Mouse (Mus musculus): ENCODE measurements around the gene B3gat2.
A peak's percentile ranks its signal among the peaks of the same experiment; 100 is the strongest.

Gene B3gat2

DNA sequence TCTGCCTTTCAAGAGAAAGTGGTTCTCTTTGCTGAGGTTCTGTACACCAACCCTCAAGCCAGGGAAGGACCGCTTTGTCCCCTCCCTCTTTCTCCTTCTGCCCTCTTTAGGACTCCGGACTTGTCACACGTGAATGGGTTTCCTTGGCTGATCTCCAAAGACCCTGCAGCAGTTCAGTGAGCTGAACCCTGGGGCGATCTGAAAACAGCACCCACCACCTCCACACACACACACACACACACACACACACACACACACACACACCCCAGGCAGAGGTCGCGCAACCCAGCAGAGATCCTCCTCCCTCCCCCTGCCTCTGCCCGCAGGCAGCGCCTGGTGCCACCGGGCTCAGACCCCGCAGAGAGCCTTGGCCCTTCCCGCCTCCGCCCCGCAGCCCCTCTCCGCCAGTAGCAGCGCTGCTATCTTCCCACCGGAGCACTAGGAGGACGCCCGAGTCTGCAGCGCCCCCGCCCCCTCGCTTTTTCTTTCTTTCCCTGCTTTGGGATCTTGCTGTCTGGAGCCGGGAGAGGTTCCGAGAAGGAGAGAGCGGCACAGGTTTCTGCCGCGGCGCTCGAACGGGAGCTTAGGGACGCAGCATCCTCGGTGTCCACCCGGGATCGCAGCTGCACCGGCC lies at the start of gene B3gat2:
TSS of gene B3gat2 (plus strand) at position 252 of the 634 bp plus-strand sequence.
- peak; percentile 66 for DNase-seq

DNA sequence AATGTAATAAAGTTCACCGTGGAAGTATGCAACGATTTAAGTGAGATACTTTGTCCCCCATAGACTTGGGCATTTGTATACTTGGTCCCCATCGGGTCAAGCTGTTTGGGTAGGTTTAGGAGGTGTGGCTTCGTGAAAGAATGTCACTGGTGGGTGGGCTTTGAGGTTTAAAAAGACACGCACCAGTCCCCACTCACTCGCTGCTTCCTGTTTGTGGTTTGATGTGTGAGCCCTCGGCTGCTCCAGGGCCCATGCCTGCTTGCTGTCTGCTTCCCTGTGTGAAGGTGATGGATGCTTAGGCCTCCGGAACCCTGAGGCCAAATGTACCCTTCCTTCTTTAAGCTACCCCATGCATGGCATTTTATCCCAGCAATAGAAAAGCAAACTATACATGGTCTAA lies 41.2 kb upstream of the B3gat2 start:
- no peak for DNase-seq

DNA sequence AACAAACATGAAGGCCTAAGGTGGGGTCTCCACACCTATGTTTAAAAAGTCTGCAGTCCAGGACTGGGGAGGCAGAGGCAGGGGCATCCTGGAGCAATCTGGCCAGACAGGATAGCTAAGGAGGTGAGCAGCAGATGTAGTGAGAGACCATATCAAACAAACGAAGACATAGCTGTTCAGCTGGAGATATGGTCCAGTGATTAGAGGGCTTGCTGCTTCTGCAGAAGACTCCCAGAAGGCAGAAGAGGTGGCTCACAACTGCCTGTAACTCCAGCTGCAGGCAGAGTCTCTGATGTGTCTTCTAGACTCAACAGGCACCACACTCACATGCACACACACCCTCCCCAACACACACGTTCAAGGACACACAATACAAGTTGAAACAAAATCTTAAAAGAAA lies 40.5 kb upstream of the B3gat2 start:
- DNase-seq: no peak

DNA sequence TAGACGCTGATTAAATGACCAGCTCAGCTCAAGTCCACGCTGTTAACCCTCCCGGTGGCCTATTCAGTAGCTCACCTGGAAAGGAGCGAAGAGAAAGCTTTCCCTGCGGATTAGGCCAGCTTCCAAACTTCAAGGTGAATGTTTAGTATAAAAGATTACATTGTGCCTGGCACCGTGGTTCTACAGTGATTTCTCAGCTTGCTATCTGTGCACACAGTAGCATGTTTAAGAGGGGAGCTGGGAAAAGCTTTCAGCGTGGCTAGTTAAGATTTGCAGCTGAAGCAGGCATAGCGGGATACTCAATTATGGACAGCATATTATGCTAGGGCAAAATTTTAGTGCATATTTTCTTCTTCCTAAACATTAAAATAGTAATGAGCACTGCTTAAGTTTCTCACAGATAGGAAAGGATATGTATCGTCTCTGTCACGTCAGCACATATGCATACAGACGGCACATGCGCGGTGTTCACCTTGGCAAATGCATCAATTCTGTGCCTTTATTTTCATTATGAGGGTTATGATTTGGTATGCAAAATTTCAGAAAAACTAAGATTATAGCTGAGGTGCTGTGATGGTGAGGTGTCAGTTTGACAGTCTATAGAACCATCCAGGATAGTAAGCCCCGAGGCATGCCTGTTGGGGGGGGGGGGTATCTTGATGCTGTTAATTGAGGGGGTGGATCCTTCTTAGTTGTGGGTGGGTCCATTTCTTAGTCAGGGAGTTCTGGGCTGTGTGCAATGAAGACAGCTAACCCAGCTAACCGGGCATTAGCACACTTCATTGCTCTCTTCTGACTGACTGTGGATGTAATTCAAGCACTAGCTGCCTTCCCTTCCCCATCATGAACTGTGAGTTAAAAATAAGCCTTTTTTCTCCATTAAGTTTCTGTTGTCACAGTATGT lies 38.8 kb upstream of the B3gat2 start:
- no peak for DNase-seq

- DNase-seq: no peak
Measured at GRCm38 (mm10) chr1:23731324-23731723, 30.2 kb upstream of the B3gat2 start.

DNA sequence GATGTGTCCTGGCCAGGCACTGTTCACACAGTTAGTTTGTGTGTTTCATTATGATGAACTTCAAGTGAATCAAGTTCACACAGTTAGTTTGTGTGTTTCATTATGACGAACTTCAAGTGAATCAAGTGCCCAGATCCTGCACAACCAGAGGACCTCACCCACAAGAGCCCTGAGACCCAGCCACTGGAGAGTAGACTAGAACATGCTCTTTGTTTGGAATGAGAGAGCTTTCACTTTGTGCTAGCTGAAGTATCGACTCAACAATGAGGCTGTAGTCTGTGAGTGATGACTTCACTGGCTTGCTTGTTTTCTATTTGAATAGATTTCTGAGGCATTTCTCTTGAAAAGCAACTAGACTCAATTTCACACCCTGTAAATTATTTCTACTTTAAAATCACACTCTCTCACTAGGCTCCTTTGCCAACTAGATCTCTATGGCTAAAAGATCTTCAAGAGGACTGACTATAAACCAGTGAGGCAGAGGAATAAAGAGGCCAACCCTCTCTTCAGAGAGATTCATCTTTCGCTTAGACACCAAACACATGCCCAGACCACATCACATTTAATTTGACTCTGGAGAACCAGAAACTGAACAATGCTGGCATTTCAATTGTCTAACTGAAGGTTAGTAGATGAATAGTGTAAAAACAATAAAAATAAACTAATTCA lies 10.6 kb upstream of the B3gat2 start:
- no peak for DNase-seq

GRCm38 (mm10) chr1:23753091-23753490 lies 8.5 kb upstream of the B3gat2 start:
- DNase-seq: no peak

GRCm38 (mm10) chr1:23753591-23753990 lies 8.0 kb upstream of the B3gat2 start:
- no peak for DNase-seq

DNA sequence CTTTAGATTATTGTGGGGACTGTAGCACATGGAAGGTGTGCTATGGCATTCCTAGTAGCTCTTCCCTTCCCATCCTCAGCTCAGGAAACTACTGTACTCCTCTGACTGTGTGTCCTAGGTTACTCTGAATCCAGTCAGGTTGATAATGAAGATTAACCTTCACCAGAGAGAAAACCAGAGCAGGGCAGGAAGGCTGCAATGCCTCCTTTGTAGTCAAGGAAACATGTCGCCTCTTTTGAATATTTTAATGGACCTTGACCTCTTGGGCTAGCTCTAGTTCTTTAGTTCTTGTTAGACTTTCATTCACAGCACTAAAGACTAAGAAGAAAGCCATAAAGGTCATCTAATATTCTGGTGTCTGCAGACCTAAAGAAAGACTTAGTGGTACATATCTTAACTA lies 7.2 kb upstream of the B3gat2 start:
- no peak for DNase-seq

GRCm38 (mm10) chr1:23754967-23755366 lies 6.6 kb upstream of the B3gat2 start:
- DNase-seq: no peak

GRCm38 (mm10) chr1:23762136-23762687 lies 659 bp downstream of the B3gat2 start:
- DNase-seq: peak; percentile 68

DNA sequence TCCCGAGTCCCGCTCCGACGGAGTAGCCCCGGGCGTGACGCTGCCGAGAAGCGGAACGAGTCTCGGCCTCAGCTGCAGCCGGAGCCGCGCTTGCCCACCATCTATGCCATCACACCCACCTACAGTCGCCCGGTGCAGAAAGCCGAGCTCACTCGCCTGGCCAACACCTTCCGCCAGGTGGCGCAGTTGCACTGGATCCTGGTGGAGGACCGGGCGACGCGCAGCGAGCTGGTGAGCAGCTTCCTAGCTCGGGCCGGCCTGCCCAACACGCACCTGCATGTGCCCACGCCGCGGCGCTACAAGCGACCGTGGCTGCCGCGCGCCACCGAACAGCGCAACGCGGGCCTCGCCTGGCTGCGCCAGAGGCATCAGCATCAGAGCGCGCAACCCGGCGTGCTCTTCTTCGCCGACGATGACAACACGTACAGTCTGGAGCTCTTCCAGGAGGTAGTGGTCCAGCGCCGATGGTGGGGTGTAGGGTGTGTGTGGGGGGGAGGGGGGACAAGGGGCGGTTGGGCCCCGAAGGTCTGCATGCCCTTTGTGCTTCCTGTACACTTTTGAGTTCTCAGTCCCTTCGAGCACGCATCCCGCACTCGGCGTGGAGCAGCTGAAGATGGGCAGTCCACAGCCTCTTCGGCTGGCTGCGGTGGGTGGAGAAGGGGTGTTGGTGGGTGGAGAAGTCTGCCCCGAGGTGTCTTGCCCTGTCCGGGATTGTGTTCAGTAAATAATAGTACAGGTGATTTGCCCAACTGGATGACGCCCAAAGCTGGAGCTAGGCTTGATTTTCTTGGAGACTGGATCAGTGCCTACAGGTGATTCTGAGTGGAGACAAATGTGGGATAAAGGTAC lies 1.5 kb downstream of the B3gat2 start:
- DNase-seq: peak; percentile 95

- DNase-seq: peak; percentile 52
Measured at GRCm38 (mm10) chr1:23763726-23764125, 2.2 kb downstream of the B3gat2 start.

DNA sequence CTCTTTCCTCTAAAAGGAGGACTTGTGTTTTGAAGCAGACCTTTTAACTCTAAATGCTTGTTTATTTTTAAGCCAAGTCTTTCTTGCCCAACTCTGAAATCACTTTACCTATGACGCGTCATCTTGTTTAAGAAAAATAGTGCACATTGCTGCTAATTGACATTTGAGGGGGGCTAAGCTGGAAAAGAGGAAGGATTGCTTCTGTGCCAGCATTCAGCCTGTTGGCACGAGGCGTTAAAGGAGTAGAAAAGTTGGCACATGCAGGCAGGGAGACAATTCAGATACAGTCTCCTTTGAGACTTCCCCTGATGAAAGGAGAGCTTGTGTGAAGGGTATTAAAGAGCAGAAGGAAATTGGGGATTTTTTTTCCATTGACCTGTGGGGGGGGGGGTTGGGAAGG lies 3.2 kb downstream of the B3gat2 start:
- DNase-seq: no peak

- no peak for DNase-seq
Measured at GRCm38 (mm10) chr1:23773039-23773438, 11.5 kb downstream of the B3gat2 start.

DNA sequence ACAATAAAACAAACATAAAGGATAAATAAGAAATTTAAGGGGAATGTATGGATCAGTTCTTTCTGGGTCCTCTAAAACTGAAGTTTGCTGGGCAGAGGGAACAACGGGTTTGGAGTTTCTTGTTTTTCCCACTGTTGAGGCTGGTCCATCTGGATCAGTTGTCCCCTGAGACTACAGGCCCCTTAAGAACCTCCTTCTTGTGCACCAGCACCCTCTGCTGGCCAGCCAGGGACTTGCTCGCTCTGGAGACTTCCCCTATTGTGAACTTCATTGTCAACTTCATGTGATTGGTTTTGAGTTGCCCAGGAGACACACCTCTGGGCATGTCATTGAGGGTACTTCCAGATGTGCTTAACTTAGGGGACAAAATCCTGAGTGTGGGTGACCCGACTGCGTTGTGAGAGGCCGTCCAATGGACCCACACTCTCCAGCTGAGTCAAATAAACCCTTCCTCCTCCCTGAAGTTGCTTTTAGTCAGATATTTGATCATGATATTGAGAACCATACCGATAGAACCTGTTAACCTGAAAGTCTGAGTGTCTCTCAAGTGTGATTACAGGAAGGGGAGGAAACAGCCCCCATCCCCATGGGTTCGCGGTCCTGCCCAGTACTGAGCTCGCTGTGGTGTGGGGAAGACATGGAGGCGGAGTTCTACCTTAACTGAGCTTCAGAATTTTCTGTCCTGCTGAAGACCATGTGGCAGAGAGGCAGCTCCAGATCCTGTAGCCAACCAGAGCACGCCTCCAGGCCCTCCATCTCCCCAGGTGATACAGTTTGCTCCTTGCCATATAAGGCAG lies 31.4 kb downstream of the B3gat2 start:
- DNase-seq: peak; percentile 83

DNA sequence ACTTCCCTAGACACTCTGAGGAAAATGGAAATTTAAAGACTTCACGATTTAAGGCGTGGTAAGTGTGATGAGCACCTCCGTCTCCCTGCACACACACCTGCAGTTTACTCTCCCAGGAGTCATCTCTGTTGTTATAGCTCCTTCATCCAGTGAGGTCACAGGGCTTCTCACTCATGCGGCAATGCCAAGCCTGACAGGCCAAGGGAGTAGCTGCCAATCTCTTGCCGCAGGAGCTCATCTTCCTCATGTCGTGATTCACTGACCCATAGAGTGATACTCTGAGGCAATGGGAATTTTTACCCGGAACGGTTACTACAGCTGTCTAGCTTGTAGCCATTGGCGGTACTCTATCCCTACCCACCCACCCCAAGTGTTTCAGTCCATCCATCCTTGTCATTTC lies 36.8 kb downstream of the B3gat2 start:
- no peak for DNase-seq

GRCm38 (mm10) chr1:23821615-23822014 lies 60.1 kb downstream of the B3gat2 start:
- no peak for DNase-seq

DNA sequence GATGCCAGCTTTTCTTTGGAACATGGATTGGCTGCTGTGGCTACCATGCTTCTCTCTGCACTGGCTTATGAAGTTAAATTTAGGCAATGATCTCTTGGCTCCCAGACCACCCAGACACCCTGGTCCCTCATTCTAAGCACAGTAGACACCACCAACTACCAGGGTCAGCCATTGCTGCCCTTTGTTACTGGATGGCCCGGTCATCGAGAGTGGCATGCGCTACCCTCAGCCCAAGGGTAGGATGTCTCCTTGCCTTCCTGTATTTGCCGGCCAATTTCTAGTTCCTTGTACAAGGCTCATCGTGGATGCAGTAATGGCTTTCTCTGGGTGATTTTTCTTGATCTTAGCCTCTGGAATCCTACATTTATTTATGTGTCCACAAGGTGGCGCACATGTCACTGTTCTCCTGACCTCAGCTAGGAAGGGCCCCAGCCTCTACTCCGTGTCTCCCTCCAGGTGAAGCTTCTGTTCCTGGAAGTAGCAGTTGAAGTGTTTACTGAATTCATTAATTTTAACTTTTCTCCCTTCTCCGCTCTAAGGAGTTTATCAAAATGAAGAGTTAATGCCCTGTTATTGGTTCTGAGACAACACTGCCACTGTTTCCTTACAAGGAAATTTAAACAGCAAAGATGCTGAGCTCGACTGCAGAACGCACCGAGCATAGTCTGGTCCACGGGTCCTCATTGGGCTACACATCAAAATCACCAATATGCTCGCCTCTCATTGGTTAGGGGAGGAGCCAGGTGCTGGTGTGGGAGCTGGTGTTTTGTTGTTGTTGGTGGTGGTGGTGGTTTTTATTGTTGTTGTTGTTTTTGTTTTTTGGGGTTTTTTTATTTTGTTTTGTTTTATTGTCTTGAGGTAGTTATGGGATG lies 65.6 kb downstream of the B3gat2 start:
- peak; percentile 75 for DNase-seq

GRCm38 (mm10) chr1:23834246-23834645 lies 72.7 kb downstream of the B3gat2 start:
- no peak for DNase-seq

GRCm38 (mm10) chr1:23834819-23835218 lies 73.3 kb downstream of the B3gat2 start:
- DNase-seq: no peak

Measured in embryo, embryonic 11 days (tissue).